Mouse (Mus musculus) layer of hippocampus, postnatal 25 days (tissue): Measurements from ENCODE around the gene Gnmt. TPM values are rescaled to one million over a fixed set of nuclear protein-coding genes. Genes with fewer than 3 reads are reported as not detected.

ENCODE experiments used
- DNase-seq, 2 experiments: peaks; one replicate each; pipeline ENCODE4 v3.0.0; 2022; ENCODE audit warnings: mixed read lengths in 2 of 2, low spot score in 1 of 2; ENCODE audit errors: extremely low spot score in 1 of 2
- total RNA-seq, 2 experiments: library from RNA; stranded (reverse); gene quantifications; 2 replicates each; pipeline ENCODE4 v1.2.3; 2021

Gene Gnmt
- total RNA-seq, 2 experiments from 2014 or later = 0.68 TPM; not detected in 1

DNA sequence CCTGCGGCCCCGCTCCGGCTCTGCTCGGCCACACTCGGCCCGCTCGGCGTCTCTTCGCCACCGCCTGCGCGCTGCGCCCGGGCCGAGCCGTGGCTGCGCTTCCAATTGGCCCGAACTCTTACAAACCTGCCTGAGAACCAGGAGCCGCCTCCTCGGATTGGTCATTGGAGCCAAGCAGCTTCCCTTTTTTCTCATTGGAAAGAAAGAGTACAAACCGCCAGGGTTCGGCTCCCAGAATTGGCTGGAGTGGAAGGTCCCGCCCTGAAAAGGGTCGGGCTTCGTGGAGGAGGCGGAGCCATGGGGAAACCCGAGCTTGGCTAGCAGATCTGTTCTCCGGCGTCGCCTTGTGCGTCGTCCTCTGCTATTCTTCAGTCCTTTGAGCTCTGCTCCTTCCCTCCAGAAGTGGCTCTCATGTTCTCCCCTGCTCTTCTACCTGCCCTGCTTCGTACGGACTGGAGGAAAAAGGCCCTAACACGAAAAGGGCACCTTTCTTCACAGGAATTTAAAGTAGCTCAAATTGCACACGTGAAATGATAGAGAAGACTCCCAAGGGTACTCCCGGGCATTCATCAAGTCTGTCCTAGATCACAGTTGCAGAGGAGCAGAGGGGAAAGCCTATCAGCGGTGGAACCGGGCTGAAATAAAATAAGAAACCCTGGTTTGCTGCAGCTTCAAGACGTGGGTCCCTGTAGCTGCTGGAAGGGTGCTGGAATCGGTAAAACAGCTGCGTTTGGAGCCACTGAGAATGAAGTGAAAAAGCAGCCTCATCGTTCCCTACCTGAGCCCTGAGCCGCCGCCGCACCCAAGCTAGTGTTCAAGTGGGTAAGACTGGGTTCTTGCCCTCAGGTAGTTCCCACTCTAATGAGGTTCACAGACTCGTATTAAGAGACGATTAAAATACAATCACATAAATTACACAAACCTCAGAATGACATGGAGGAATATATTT, 23.8 kb downstream of the Gnmt start, which contains the start of gene Ppp2r5d:
Gene Ppp2r5d, minus strand, starts transcription at position 225 of the 949 bp plus-strand sequence.
- peak; percentile 79 to 84 for DNase-seq

DNA sequence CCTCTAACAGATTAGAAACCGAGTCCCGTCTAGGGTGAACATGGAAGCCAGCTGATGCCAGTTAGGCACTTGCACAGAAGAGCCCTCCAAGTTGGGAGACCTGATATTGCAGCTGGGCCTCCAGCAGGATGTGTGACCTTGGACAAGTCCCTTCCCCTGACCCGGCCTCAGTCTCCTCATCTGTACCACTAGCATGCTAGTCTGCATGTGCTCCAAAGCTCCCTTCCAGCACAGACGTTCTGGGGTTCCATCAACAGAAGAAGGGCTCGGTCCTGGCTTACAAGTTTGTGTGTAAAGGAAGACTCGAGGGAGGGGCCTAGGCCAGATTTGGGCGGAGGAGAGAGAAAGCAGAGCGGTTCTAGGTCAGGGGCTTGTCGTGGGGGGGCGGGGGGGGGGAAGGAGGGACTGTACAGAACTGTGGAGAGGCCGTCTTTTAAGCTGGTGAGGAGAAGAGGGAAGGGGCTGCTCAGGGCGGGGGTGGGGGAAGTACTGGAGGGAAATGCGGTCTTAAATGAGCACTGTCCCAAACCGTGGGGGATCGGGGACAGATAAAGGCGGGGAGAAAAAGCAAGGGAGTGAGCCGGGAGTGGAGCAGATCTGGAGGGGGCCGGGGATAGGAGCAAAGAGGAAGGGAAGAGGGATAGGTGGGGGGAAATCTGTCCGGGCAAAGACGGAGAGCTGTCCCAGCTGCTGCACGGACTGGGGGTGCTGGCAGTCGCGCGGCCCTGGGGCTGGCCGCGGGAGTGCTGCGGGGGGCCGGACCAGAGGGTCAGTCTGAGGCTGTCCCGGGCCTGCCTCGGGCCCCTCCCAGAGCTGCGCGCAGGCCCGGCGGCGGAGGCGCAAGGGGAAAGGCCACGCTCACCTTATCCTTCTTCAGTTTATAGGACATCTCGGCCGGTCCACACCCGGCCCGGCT, 24.7 kb downstream of the Gnmt start:
- DNase-seq = no peak

DNA sequence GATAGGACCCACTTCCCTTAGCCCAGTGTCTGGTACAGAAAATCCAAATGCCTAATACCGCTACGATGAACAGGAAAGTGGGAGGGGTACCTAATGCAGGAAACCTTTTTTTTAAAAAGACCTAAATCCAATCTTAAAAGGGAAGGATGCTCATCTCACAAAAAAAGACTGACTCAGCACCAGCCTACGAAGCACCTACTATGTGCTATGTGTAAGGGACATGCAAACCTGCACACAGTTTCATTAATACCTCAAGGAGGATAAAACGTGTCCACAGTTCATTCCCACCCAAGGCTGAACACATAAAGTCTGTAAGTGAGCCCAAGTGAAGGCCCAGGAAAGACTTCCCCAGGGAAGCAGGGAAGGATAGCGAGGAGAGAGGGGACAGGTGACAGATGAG, 26.5 kb downstream of the Gnmt start:
- no peak for DNase-seq

DNA sequence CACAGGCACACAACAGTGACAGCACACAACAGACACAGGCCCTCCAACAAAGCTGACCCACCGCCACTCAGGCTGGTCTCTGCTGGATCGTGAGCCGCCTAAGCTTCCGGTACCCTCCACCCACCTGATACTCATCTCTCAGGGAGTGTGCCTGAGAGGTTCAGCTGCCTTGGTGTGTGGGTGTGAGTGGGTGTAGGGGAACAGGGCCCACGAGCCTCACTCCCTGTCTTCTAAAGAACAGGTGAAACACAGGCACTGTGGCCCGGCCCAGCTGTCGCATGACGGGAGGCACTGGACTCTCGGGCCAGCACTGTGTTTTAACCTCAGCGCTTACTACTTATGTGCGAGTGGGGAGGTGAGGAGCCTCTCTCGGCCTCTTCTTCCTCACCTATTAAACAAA, 26.9 kb downstream of the Gnmt start:
- no peak for DNase-seq

DNA sequence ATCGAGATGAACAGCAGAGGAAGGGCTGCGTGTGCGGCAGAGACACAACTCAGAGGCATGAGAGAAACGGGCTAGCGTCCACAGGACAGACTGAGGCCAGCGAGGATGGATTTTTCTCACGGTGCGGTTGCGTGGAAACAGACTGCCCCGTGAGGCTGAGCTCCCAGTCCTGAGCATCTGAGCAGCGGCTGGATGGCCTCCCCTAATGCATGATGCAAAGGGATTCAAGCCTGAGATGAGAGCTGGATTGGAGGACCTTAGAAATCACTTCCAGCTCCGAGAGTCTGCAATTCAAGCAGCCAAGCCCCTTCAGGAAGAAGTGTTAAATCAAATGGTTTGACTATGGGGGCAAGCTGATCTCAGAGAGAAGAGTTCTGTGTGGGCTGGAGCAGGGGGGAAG, 27.5 kb downstream of the Gnmt start:
- DNase-seq = peak in 1 of 2 experiments; percentile 16

DNA sequence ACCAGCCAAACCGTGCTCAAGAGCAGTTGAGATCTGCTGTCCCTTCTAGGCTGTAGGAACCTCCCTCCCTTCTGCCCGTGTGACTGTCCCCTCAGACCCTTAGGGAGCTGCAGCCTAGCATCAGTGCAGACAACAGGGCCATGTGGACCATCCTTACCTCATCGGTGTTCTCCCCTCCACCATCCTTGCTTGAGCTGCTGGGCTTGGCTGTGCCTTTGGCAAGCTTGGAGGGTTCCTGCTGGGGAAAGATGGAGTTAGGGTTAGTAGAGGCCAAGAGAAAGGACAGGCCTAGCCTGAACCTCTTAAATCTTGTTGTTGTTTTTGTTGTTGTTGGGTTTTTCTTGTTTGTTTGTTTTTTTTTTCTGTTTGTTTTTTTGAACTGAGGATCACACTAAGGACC, 29.1 kb downstream of the Gnmt start:
- DNase-seq = no peak

DNA sequence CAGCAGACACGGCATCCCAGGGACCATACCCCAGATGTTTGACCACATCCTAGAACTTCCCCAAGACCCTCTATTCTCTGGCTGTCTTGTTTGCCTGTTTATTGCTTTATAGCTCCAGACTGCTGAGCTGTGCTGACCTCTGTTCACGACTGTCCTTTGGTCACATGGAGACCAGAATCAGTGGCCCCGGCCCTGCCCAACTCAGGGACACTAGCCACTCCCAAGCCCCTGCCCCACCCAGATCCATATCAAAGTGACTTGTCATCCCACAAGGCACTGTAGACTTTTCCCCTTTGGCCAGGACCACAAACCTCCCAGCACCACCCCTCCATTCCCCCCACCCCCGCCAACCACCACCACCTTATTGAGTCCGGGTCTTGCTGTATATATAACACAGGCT, 29.7 kb downstream of the Gnmt start:
- no peak for DNase-seq

DNA sequence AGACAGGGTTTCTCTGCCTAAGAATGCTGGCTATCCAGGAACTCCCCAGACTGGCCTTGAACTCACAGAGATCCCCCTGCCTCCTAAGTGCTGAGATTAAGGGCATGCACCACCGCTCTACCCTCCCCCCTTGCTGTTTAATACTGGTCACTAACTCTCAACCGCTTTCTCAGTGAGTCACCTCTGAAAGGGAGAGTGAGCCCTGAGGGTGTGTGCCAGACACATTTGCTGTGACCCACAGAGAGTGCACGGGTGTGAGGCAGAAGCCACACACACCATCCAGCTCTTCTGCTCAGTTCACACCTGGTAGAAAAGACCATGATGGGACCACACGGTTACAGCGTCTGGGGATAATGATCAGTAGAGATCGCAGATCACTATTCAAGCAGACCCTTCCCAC, 30.5 kb downstream of the Gnmt start:
- no peak for DNase-seq

DNA sequence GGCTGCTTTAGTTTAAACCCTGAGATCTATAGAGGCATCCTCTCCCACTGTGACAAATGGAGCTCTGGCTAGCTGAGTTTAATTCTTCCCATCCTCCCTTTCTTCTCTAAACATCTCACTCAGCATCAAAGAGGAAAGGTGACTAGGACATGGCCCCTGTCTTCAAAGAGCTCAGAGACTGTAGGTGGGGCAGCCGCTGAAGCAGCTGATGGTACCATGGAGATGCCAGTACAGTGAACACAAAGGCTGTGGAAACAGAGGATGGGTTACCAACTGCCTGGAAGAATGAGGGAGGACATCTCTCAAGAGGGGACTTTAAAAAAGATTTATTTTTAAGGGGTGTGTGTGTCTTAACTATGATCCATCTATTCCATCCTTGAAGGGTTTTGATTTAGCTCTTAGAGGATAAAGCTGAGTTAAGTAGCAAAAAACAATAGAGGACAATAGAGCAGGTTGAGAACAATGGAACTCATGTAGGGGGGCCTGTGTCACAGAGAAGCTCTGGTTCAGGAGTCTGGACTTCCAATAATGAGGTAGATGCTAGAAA, 34.4 kb downstream of the Gnmt start:
- no peak for DNase-seq

DNA sequence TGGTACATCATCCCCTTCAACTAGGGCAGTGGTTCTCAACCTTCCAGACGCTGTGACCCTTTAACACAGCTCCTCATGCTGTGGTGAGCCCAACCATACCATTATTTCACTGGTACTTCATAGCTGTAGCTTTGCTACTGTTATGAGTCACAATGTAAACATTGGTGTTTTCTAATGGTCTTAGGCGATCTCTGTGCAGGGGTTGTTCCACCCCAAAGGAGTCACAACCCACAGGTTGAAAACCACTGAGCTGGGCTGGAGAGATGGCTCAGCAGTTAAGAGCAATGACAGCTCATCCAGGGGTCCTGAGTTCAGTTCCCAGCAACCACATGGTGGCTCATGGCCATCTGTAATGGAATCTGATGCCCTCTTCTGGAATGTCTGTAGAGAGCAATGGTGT, 37.6 kb downstream of the Gnmt start:
- DNase-seq = no peak

DNA sequence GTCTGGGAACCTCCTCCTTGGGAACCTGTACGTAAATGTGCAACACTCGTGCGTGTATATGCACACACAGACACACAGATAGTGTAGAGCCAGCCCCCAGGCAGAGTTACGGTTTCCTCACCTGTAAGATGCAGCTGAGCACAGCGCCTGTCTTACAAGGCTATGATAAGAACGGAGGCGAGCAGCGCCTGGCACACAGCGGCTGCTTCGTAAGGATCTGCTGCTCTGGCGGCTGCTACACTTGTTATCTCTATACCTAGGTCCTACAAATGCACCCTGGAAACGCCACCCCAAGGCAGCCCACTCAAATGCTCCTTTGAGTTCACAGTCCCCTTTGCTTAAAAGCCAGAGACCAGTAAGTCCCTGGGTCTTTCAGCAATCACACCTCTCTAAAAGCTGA, 38.3 kb downstream of the Gnmt start:
- DNase-seq = no peak

DNA sequence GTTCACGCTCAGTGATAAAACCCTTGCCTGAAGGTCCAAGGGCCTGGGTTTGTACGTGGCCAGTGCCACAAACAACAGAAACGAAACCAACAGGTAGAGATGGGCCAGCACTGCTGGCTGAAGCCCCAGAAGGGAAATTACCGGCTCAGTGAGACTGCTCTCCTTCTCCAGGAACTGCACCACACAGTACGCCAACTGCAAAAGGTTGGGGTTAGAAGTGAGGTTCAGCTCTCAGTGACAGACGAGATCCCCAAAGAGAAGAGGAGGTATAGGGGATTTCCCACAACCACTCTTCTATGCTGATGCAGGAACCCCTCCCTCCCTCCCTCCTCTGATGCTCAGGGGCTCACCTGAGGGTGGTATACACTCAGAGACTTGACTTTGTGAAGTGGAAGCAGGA, 43.1 kb downstream of the Gnmt start:
- no peak for DNase-seq

DNA sequence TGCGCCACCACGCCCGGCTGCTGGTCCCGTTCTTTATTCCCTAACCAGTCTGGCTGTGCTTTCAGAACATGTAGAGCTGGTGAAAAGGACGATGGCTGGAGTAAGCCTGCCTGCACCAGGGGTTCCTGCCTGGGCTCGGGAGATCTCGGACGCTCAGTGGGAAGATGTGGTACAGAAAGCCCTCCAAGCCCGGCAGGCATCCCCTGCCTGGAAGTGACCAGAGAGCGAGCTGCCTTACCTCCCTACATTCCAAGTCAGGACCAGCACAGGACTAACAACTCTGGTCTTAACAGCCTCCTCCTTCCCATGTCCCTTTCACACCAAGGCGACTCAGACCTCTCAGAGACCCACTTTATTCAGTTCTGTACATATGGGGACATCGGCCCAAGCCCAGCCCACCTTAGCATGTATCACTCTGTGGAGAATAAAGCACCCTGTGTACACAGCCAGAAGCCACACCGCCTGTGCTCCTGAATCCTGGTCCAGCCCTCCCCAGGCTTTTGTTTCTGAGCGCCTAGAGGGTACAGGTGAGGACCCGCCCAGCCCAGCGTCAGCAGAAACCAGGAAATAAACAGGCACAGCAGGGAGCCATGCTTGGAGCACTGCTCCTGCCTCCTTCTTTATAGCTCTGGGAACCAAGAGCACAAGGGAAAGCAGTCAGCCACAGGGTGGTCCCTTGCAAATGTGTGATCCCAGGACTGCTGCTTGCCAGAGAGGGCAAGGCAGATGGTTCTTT, 46.1 kb downstream of the Gnmt start:
- no peak for DNase-seq

DNA sequence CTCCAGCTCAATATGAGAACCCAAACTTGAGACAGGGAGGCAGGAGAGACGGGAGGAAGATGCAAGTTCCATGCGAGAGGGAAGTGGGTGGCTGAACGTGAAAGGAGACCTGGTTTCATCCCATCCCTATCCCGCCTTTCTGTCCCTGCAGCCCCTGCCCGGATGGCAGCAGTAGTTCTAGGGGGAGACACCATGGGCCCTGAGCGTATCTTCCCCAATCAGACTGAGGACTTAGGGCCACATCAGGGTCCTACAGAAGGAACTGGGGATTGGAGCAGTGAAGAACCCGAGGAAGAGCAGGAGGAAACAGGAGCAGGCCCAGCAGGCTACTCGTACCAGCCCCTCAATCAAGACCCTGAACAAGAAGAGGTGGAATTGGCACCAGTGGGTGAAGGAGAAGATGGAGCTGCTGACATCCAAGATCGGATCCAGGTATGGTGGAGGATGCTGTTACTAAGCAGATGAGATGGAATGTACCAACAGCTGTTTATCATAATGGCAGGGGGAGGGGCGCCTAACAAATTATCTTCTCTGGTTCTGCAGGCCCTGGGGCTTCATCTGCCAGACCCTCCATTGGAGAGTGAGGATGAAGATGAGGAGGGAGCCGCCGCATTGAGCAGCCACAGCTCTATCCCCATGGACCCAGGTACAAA, 47.4 kb downstream of the Gnmt start:
- DNase-seq = no peak

DNA sequence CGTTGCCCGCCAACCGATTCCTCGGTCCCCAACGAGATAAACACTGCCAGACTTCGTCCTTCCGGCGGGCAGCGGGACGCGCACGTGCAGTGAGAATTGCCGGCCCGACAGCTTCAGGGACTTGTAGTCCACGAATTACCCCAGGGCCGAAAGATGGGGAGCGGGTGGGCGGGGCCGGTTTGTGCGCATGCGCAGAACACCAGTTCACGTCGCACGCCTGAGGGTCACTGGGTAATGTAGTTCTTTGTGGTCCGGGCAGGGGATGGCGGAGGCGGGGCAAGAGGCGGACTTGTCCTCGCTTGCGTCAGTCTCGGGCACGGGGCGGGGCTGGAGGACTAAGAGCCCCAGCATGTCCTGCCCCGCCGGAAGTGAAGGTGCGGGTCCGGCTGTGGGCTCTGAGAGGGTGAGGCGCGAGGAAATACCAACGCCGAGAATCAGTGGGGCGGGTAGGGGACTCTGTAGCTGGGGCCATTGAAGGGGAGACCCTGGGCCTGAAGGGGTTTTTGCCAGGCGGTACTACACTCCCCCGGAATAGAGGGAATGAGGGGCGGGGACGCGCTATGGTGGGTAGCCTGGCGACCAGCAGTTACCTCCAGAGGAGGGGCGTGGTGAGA, 48.1 kb downstream of the Gnmt start, which contains the start of gene Klhdc3:
Gene Klhdc3, minus strand, starts transcription at position 155 of the 614 bp plus-strand sequence.
- peak; percentile 88 for DNase-seq

DNA sequence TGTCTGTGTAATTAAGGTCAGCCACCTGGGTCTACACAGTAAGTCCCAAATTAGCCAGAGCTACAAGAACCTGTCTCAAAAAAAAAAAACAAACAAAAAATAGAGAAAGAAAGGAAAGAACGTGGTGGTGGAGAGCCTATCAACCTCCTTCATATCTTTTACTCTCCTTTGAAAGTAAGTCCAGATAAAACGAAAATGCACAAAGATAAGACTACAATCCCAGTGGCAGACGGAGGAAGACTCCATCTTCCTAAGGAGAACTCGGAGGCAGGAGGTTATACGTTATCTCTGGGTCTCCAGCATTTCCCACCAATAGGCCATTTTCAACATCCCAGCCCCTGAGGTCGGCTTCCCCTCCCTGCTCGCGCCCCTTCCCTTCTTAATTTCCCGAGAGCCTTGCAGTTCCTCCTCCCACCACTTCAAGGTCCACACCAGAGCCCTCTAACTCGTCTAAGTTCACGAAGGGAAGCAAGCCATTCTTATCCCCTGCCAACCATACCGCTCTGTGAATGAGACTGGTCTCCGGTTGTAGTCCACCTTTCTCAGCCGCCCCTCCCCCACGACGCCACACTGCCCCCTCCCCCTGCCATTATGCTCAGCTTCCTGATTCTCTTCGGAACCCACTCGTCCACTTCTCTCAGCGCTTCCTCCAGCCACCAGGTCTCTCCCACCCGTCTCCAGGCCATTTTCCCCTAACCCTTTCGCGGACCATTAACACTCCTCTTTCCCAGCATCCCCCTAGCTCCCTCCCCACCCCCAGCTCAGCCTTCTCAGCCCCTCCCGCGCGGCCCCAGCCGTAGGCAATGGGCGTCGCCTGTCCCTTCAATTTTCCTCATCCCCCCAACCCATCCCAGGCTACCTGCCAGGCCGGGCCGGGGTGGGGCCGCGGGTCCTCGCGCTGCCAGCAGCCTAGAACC, 48.9 kb downstream of the Gnmt start:
- peak; percentile 42 to 52 for DNase-seq

DNA sequence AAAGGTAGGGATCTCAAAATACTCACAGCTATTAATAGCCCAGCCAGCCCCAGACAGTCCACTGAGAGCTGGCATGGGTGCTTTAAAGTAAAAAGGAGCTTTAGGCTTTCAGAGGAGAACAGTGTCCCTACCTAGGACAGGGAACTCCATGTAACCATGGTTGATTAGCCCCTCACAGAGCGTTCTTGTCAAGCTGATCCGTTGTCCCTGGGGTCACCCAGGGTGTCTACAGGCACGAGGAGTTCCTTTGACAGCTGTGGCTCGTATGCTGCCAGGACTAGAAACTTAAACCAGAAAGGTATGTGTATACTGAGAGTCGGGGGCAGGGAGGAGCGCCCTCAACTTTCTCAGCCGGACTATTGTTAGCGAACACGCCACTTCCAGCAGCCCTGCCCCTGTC, 50.1 kb downstream of the Gnmt start:
- DNase-seq = no peak

DNA sequence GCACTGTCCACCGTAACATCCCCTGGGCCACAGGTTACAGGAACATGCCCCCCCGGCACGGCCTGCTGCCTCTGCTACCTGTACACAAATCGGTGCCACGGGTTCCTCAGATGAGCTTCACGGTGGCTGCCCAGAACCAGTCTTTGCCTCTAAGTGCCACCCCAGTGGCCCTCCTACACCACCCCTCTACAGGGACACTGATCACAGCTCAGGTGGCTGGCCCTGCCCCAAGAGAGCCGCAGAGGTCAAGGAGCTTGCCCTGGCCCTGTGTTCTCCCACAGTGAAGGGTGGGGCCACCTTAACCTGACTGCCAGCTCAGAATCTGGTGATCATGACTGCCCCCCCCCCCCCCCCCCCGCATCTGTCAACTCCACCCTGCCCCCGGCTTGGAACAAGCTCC, 50.6 kb downstream of the Gnmt start, which contains the start of gene Mea1:
Gene Mea1, plus strand, starts transcription at position 378 of the 400 bp plus-strand sequence.
- DNase-seq = no peak
